Mouse (Mus musculus) ES-Bruce4 (cell line): ENCODE data around the gene Dus3l.

Source experiments
- EP300 ChIP-seq: IDR thresholded peaks from 2 replicates; pipeline ENCODE4 v1.6.1; 2011; ENCODE audit warnings: low read depth, low read length; ENCODE audit not compliant: insufficient read depth
- POLR2A ChIP-seq: IDR thresholded peaks from one replicate; pipeline ENCODE4 v1.8.1; 2011; ENCODE audit warnings: low read length; ENCODE audit not compliant: insufficient read depth

GRCm38 (mm10) chr17:56804952-56805351 lies 40.4 kb downstream of the Dus3l start:
- TF ChIP-seq POLR2A (no peak), EP300 (no peak)
